Comparison of ENCODE assay signal across 8 mouse cellular contexts in the genomic region with DNA sequence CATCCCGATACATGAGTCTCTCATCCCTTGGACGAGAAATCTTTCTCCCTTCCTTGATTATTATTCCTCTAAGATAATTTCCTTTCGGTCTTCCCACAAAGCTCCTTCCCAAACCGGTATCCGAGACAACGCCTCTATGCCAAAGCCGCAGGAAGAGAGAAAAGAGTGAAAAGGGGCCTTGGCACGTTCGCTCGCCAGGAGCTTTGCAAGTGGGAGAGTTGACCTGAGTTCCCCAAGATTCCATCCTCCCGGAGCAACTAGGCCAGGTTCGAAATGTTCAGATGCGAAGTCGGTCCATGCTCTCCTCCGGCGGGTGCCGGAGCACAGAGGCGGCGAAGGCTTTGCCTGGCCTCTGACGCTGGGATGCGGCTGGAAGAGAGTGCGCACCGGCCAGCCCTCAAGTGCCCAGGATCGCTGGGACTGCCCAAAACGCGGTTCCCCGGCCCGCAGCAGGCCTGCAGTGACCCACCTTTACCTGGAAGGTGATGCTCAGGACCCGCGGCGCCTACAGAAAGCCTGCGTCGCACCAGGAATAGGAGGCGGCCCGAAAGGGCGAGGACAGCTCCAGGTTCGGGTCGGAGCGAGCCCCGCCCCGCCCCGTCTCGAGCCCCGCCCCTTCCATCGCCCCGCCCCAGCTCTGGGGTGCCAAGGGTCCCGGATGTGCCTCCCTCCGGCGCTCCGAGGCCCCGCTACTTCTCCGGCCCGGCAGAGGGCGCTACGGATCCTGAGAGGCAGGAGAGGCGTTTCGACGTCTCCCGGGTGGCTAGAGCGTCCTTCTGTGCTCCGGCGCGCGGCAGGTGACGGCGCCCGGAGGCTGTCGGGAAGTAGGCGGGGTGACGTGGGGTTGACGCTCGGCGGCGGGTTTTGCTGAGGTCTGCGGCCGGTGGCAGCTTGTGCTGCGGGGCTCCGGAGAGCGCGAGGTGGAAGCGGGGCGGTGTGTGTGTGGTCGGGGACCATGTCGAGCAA. TPM values are rescaled to one million over a fixed set of nuclear protein-coding genes. Genes with fewer than 3 reads are reported as not detected.
DNase-seq lines count a peak whose midpoint lies in the region; ATAC-seq lines count a peak whose summit lies in the region.

A gene (minus strand): TSS at position 623 of the 966 bp plus-strand sequence.
A gene (plus strand): TSS at position 827 of the 966 bp plus-strand sequence.

- H3K79me2 ChIP-seq in macrophage (ENCODE audit: inconsistent target): peaks cover 56% of the 10 kb centered on the region

- no peaks in the 10 kb centered on the region for H3K9me3 ChIP-seq in hindbrain, embryonic 16.5 days (ENCODE audit: control insufficient read depth, low read length)

- peak; percentile 98 for ATAC-seq in hindbrain, embryonic 16.5 days

- peak; percentile 97 for DNase-seq in T-cell, adult 2 months (ENCODE audit: low spot score)
- DNase-seq in cerebellum, postnatal 36 days: peak; percentile 98 to 99
- DNase-seq in frontal cortex, postnatal 36 days (ENCODE audit: low spot score in 2 of 2): peak; percentile 97 to 99
- peak; percentile 99 to 100 for DNase-seq in left cerebral cortex, adult 18-20 months (ENCODE audit: low spot score in 2 of 2)
- peak; percentile 98 for DNase-seq in right cerebral cortex, adult 18-20 months
- DNase-seq in urinary bladder, postnatal 10 days (ENCODE audit: low spot score): peak; percentile 95

- peak within 1 kb of the TSS; percentile 94 for H3K9ac ChIP-seq in hindbrain, embryonic 16.5 days (ENCODE audit: low read depth, low read length)

- WGBS in hindbrain, embryonic 16.5 days: under 1% methylated on average over 72 of the region's 84 CpGs
- 2% methylated on average over 80 of the region's 84 CpGs for WGBS in macrophage (ENCODE audit: missing documents)

- H3K4me3 ChIP-seq in hindbrain, embryonic 16.5 days (ENCODE audit: low read length): peak within 1 kb of the TSS; percentile 92
- peak within 1 kb of the TSS; percentile 93 for H3K4me3 ChIP-seq in macrophage (ENCODE audit: inconsistent target)

- H3K27ac ChIP-seq in hindbrain, embryonic 16.5 days (ENCODE audit: low read depth, low read length): peak within 1 kb of the TSS; percentile 90
- peak within 1 kb of the TSS; percentile 83 for H3K27ac ChIP-seq in macrophage

- no peaks in the 10 kb centered on the region for H3K27me3 ChIP-seq in hindbrain, embryonic 16.5 days (replicated peaks; ENCODE audit: control insufficient read depth, insufficient read depth, low read length)

- H3K4me2 ChIP-seq in hindbrain, embryonic 16.5 days (ENCODE audit: low read length): peak within 1 kb of the TSS; percentile 80

- peaks cover 23% of the 10 kb centered on the region for H3K4me1 ChIP-seq in hindbrain, embryonic 16.5 days (ENCODE audit: control insufficient read depth, insufficient read depth, low read depth, low read length)

- H3K36me3 ChIP-seq in hindbrain, embryonic 16.5 days (ENCODE audit: control insufficient read depth, insufficient read depth, low read length): no peaks in the 10 kb centered on the region
- H3K36me3 ChIP-seq in macrophage (ENCODE audit: inconsistent target): no peaks in the 10 kb centered on the region

RNA-seq across cellular contexts. Expression of the first gene that starts in this region (rescaled TPM):
- 27.4 and 31.8 TPM in 2 replicates for polyA plus RNA-seq in hindbrain, embryonic 16.5 days (2015; fragmentation: Nextera tagmentation; extraction: Ambion mirVana)
- total RNA-seq in left cerebral cortex, adult 18-20 months (2021): 10 to 100 TPM; 30.6 to 32.0 TPM
- 10 to 100 TPM in 7 of 26 experiments, 1 to 10 TPM in 19; 1.7 to 11.6 (median 6.3) TPM for total RNA-seq in macrophage (2018; cell fraction: chromatin; rRNA removed)
- 10 to 100 TPM in 10 of 26 experiments, 1 to 10 TPM in 16; 4.2 to 15.6 (median 9.3) TPM for total RNA-seq in macrophage (2018; cell fraction: cytosol; rRNA removed)
- 10 to 100 TPM in 10 of 26 experiments, 1 to 10 TPM in 16; 5.3 to 21.3 (median 8.4) TPM for total RNA-seq in macrophage (2018; cell fraction: nucleus; rRNA removed)
- polyA plus RNA-seq in macrophage (2018): 5.8 to 7.0 TPM (median 6.4 TPM) in 3 replicates

RNA-seq across cellular contexts. Expression of the second gene that starts in this region (rescaled TPM):
- 64.0 and 68.3 TPM in 2 replicates for polyA plus RNA-seq in hindbrain, embryonic 16.5 days (2015; fragmentation: Nextera tagmentation; extraction: Ambion mirVana)
- 10 to 100 TPM; 40.7 to 43.4 TPM for total RNA-seq in left cerebral cortex, adult 18-20 months (2021)
- 10 to 100 TPM; 14.1 to 56.4 (median 40.0) TPM for total RNA-seq in macrophage (2018; cell fraction: chromatin; rRNA removed)
- total RNA-seq in macrophage (2018; cell fraction: cytosol; rRNA removed): 10 to 100 TPM; 24.2 to 43.2 (median 33.3) TPM
- total RNA-seq in macrophage (2018; cell fraction: nucleus; rRNA removed): 10 to 100 TPM in 25 of 26 experiments, 1 to 10 TPM in 1; 8.3 to 59.8 (median 22.5) TPM
- 26.6 to 82.9 TPM (median 60.1 TPM) in 3 replicates for polyA plus RNA-seq in macrophage (2018)

Comparison
In these comparisons a context has a peak if more than half of its experiments do, and no peak if none do; other contexts are left out.
1. Peak in every context shown above with its lines: DNase-seq, ATAC-seq, H3K4me3 ChIP-seq and H3K27ac ChIP-seq.